In the genomic region with DNA sequence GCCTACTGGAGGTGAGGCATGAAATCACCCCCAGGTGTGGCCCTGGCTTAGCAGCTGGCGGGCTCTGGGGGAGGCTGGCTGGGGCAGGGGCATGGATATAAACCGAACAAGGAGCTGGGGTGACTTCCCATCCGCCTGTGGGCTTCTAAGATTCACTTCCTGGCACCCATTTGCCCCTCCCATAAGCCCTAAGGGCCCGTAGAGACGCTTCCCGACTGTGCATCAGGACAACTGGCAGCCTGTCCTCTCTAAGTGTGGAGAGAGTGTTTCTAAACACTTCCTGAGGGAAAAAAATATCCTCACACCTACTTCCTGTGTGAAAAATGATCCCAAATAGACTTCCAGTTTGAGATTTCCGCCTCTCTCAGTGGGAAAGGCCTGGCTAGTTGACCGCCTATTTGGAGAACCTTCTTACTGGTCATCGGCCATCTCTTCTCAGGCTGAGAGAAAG, we compare ENCODE assay signal across 10 mouse cellular contexts. TPM values are rescaled to one million over a fixed set of nuclear protein-coding genes. Genes with fewer than 3 reads are reported as not detected.
DNase-seq lines count a peak whose midpoint lies in the region; ATAC-seq lines count a peak whose summit lies in the region.
"Had no signal": no experiment of that assay in that cellular context is flagged by ENCODE, and none has a peak within 500 bp of the region (broad histone marks: within the 10 kb centered on the region; RNA-seq: fewer than 3 reads in every experiment).

No protein-coding gene starts in this region.

- H3K4me3 ChIP-seq in embryonic facial prominence, embryonic 14.5 days (ENCODE audit: low read depth, low read length): peak overlapping the region; percentile 3; the same call in 1 of the 2 replicates
- H3K4me3 ChIP-seq in hindbrain, embryonic 12.5 days: no peak overlapping the region
- H3K4me3 ChIP-seq in midbrain, embryonic 15.5 days: no peak overlapping the region

- WGBS in embryonic facial prominence, embryonic 14.5 days: 25% methylated on average over 9 of the region's 9 CpGs
- WGBS in hindbrain, embryonic 12.5 days: 25% methylated on average over 9 of the region's 9 CpGs
- 24% methylated on average over 9 of the region's 9 CpGs for WGBS in midbrain, embryonic 15.5 days

- no peak overlapping the region for H3K9ac ChIP-seq in embryonic facial prominence, embryonic 14.5 days (ENCODE audit: low read depth, low read length)
- peak overlapping the region; percentile 43 for H3K9ac ChIP-seq in hindbrain, embryonic 12.5 days
- H3K9ac ChIP-seq in midbrain, embryonic 15.5 days: peak overlapping the region; percentile 21
- H3K9ac ChIP-seq: liver, embryonic 14.5 days had no signal

- peaks cover 12% of the 10 kb centered on the region for H3K4me1 ChIP-seq in embryonic facial prominence, embryonic 14.5 days (ENCODE audit: control insufficient read depth, insufficient read depth, low read length)
- peaks cover 77% of the 10 kb centered on the region for H3K4me1 ChIP-seq in hindbrain, embryonic 12.5 days
- peaks cover 83% of the 10 kb centered on the region for H3K4me1 ChIP-seq in midbrain, embryonic 15.5 days

- intact Hi-C loops in gastrocnemius, postnatal 14 days (cut with DNase I; ENCODE audit: low total_unique reads): no loop called here

- no peaks in the 10 kb centered on the region for H3K9me3 ChIP-seq in embryonic facial prominence, embryonic 14.5 days (ENCODE audit: control insufficient read depth, low read length)
- H3K9me3 ChIP-seq in hindbrain, embryonic 12.5 days (replicated peaks): no peaks in the 10 kb centered on the region
- H3K9me3 ChIP-seq in midbrain, embryonic 15.5 days: no peaks in the 10 kb centered on the region

- H3K36me3 ChIP-seq in embryonic facial prominence, embryonic 14.5 days (ENCODE audit: control insufficient read depth, insufficient read depth, low read length): no peaks in the 10 kb centered on the region
- H3K36me3 ChIP-seq in hindbrain, embryonic 12.5 days: peaks cover 25% of the 10 kb centered on the region
- H3K36me3 ChIP-seq in midbrain, embryonic 15.5 days (replicated peaks): peaks cover 13% of the 10 kb centered on the region; the same call in 1 of the 2 replicates

- H3K27ac ChIP-seq in embryonic facial prominence, embryonic 14.5 days (replicated peaks; ENCODE audit: low read depth, low read length): peak overlapping the region; percentile 54; the same call in 1 of the 2 replicates
- H3K27ac ChIP-seq in hindbrain, embryonic 12.5 days: peak overlapping the region; percentile 88
- H3K27ac ChIP-seq in midbrain, embryonic 15.5 days: peak overlapping the region; percentile 83
- H3K27ac ChIP-seq: liver, embryonic 14.5 days had no signal

- DNase-seq in kidney, postnatal 10 days: peak; percentile 40
- DNase-seq in kidney, adult 18-20 months: no peak
- no peak for DNase-seq in embryonic facial prominence, embryonic 14.5 days (ENCODE audit: low spot score)
- no peak for DNase-seq in gastrocnemius, postnatal 14 days
- DNase-seq in cerebellum, adult 8-10 months: no peak
- DNase-seq in cerebellum, postnatal 36 days: no peak

- peak overlapping the region; percentile 40 for H3K4me2 ChIP-seq in embryonic facial prominence, embryonic 14.5 days (ENCODE audit: low read depth, low read length)
- H3K4me2 ChIP-seq in hindbrain, embryonic 12.5 days (replicated peaks): peak overlapping the region; percentile 27
- peak overlapping the region; percentile 28 for H3K4me2 ChIP-seq in midbrain, embryonic 15.5 days

- no peak for ATAC-seq in embryonic facial prominence, embryonic 14.5 days (ENCODE audit: low read depth)
- ATAC-seq in hindbrain, embryonic 12.5 days (ENCODE audit: low FRiP score): peak; percentile 17; the same call in 1 of the 2 replicates
- ATAC-seq in midbrain, embryonic 15.5 days (replicated peaks): peak; percentile 0; the same call in 1 of the 2 replicates
- ATAC-seq: Patski had no signal

- H3K27me3 ChIP-seq in embryonic facial prominence, embryonic 14.5 days (replicated peaks; ENCODE audit: control insufficient read depth, insufficient read depth, low read length): no peaks in the 10 kb centered on the region
- no peaks in the 10 kb centered on the region for H3K27me3 ChIP-seq in hindbrain, embryonic 12.5 days
- H3K27me3 ChIP-seq in midbrain, embryonic 15.5 days (replicated peaks): no peaks in the 10 kb centered on the region

RNA-seq across cellular contexts. Expression of a gene that starts 36.5 kb away (rescaled TPM):
- polyA plus RNA-seq in embryonic facial prominence, embryonic 14.5 days (2014; fragmentation: Nextera tagmentation; extraction: Ambion mirVana): 2.7 and 2.8 TPM in 2 replicates
- 1.8 and 2.3 TPM in 2 replicates for polyA plus RNA-seq in hindbrain, embryonic 12.5 days (2016; fragmentation: Nextera tagmentation; extraction: Ambion mirVana)
- polyA plus RNA-seq in midbrain, embryonic 15.5 days (2015; fragmentation: Nextera tagmentation; extraction: Ambion mirVana): 0.93 and 1.4 TPM in 2 replicates
- total RNA-seq in gastrocnemius, postnatal 14 days (2021): under 1 TPM; 0.42 to 0.68 TPM
- polyA plus RNA-seq: Patski had no signal

RNA-seq across cellular contexts. Expression of a gene that starts 39.8 kb away (rescaled TPM):
- polyA plus RNA-seq in embryonic facial prominence, embryonic 14.5 days (2014; fragmentation: Nextera tagmentation; extraction: Ambion mirVana): 1.8 and 3.2 TPM in 2 replicates
- 2.0 and 2.3 TPM in 2 replicates for polyA plus RNA-seq in hindbrain, embryonic 12.5 days (2016; fragmentation: Nextera tagmentation; extraction: Ambion mirVana)
- polyA plus RNA-seq in midbrain, embryonic 15.5 days (2015; fragmentation: Nextera tagmentation; extraction: Ambion mirVana): 4.3 and 4.8 TPM in 2 replicates
- total RNA-seq in gastrocnemius, postnatal 14 days (2021): 1 to 10 TPM; 1.9 to 2.0 TPM
- polyA plus RNA-seq: Patski had no signal
